Mouse (Mus musculus) kidney, postnatal 14 days (tissue): ENCODE measurements at regions not wholly inside any gene's neighbourhood (a gene's known extent, or its start where the extent isn't known, plus 50 kb on each side); places are given as distances from the start of the nearest gene placed in this dataset.
A peak's percentile ranks its signal among the peaks of the same experiment; 100 is the strongest.

Experiments
- DNase-seq: peaks from one replicate; pipeline ENCODE4 v3.0.0; 2022; ENCODE audit warnings: mixed read lengths

- no peak for DNase-seq
Measured at GRCm38 (mm10) chr9:46728465-46728864, 270.1 kb upstream of the Gm4791 start.

- no peak for DNase-seq
Measured at GRCm38 (mm10) chr9:46724231-46724630, 274.3 kb upstream of the Gm4791 start.

GRCm38 (mm10) chr9:46713415-46713814 is 285.1 kb upstream of the Gm4791 start:
- DNase-seq, result no peak

GRCm38 (mm10) chr9:46704151-46704905 is 294.2 kb upstream of the Gm4791 start:
- no peak for DNase-seq

- no peak for DNase-seq
Measured at GRCm38 (mm10) chr9:46703674-46704073, 294.9 kb upstream of the Gm4791 start.

GRCm38 (mm10) chr9:46702901-46703636 is 295.5 kb upstream of the Gm4791 start:
- DNase-seq, result no peak

GRCm38 (mm10) chr9:46702053-46702900 is 296.3 kb upstream of the Gm4791 start:
- DNase-seq, result no peak

- DNase-seq, result no peak
Measured at GRCm38 (mm10) chr9:46696171-46696570, 302.4 kb upstream of the Gm4791 start.

GRCm38 (mm10) chr9:46689331-46689730 is 309.2 kb upstream of the Gm4791 start:
- DNase-seq, result no peak

GRCm38 (mm10) chr9:46684113-46684850 is 314.3 kb upstream of the Gm4791 start:
- DNase-seq, result no peak

GRCm38 (mm10) chr9:46672050-46672449 is 326.5 kb upstream of the Gm4791 start:
- no peak for DNase-seq

GRCm38 (mm10) chr9:46654422-46654821 is 334.6 kb upstream of the 4931429L15Rik start:
- DNase-seq, result no peak

- no peak for DNase-seq
Measured at GRCm38 (mm10) chr9:46647238-46647922, 327.6 kb upstream of the 4931429L15Rik start.

GRCm38 (mm10) chr9:46645469-46645884 is 325.7 kb upstream of the 4931429L15Rik start:
- no peak for DNase-seq

- DNase-seq, result no peak
Measured at GRCm38 (mm10) chr9:46643551-46643950, 323.8 kb upstream of the 4931429L15Rik start.

GRCm38 (mm10) chr9:46642696-46643095 is 322.9 kb upstream of the 4931429L15Rik start:
- peak; percentile 54 for DNase-seq

GRCm38 (mm10) chr9:46636261-46637010 is 316.6 kb upstream of the 4931429L15Rik start:
- no peak for DNase-seq

GRCm38 (mm10) chr9:46633952-46634351 is 314.2 kb upstream of the 4931429L15Rik start:
- no peak for DNase-seq

- no peak for DNase-seq
Measured at GRCm38 (mm10) chr9:46632576-46632975, 312.8 kb upstream of the 4931429L15Rik start.

GRCm38 (mm10) chr9:46622255-46622654 is 302.5 kb upstream of the 4931429L15Rik start:
- DNase-seq, result no peak

GRCm38 (mm10) chr9:46621851-46622250 is 302.1 kb upstream of the 4931429L15Rik start:
- DNase-seq, result no peak
